Mouse (Mus musculus) heart, adult 18-20 months (tissue): Measurements from ENCODE around the gene Snx19. TPM values are rescaled to one million over a fixed set of nuclear protein-coding genes. Genes with fewer than 3 reads are reported as not detected.

ENCODE experiments used
- DNase-seq, 2 experiments: peaks; one replicate each; pipeline ENCODE4 v3.0.0; 2021 to 2022; ENCODE audit warnings: mixed read lengths in 1 of 2
- long read RNA-seq, 2 experiments: library from polyadenylated mRNA; stranded (forward); transcript quantifications; one replicate each; pipeline ENCODE4 v2.0.0; 2021
- total RNA-seq, 2 experiments: library from RNA; stranded (reverse); gene quantifications; 2 replicates each; pipeline ENCODE4 v1.2.3; 2021

Snx19 gene
- total RNA-seq, result 10 to 100 TPM; 23.0 to 27.9 TPM
- long read RNA-seq, experiment 1, full-length matches to known transcripts, result 3 of 27 reads
- long read RNA-seq, experiment 1, partial matches to known transcripts, result 0 of 27 reads
- long read RNA-seq, experiment 1, other reads (novel, unspliced or antisense), result 24 of 27 reads
- long read RNA-seq, experiment 2, full-length matches to known transcripts, result 1 of 19 reads
- long read RNA-seq, experiment 2, partial matches to known transcripts, result 0 of 19 reads
- long read RNA-seq, experiment 2, other reads (novel, unspliced or antisense), result 18 of 19 reads

DNA sequence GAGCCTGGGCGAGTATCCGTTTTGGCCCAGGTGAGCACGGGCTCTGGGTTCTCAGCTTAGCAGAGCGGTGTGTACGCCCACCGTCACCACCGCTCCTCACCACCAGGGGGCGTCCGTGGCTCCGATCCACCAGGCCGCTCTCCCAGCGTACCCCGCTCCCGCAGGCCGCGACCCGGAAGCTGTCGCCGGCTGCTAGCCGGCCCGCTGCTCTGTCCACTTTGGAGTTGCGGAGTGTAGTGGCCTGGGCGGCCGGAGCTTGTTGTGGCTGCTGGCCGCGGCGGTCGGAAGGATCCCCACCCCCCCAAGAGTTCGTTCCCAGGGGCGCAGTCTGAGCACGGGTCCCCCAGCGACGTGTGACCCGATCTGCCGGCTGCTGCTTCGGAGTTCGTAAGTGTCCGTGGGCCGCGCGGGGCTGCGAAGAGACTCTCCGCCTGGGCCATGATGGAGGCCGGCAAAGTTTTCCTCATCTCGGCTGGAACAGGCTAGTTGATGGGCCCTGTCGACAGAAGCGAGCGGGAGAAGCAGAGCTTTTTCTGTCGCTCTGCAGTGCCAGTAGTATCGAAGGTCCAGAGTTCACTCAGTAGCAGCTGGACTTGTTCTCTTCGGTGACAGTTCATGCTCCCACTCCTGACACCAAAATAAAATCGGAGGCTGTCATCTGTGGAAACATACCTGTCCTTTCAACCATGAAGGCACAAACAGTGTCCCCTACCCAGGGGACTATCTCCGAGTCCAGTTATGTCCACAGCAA lies at the start of gene Snx19:
Gene Snx19, plus strand, starts transcription at position 227 of the 751 bp plus-strand sequence.
- peak; percentile 92 to 97 for DNase-seq

DNA sequence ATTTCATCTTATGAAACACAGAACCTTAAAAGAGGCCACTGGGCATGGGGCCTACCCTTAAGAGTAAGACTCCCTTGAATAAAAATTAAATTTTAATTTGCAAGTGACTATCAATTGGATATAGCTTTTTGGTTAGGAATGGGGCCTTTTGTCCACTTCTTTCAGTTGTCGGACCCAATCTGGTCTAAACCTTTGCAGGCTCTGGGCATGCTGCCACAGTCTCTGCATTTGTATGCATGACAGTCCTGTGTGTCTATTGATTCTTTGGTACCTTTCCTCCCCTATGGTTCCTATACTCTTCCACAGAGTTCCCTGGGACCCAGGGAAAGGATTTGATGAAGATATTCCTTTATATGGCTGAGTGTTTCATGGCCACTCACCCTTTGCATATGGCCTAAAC lies 26.1 kb upstream of the Snx19 start:
- DNase-seq, result no peak

DNA sequence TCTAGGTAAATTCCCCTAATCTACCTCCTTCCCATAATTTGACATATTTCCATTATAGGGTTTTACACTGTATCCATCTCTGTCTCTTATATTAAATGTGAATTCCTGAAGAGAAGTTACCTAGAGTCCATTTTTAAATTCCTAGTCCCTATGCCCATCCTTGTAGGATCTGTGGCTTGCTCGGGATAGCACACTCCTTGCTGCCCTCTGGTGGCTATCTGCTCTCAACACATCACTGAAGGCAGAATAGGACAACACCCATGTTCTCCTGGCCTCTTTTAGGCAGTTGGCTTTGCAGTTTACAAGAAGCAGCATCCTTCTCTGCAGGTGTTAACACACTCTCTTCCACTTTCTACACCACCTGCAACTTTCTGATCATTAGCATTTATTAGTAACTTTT lies 4.0 kb upstream of the Snx19 start:
- DNase-seq, result peak; percentile 36 to 63

DNA sequence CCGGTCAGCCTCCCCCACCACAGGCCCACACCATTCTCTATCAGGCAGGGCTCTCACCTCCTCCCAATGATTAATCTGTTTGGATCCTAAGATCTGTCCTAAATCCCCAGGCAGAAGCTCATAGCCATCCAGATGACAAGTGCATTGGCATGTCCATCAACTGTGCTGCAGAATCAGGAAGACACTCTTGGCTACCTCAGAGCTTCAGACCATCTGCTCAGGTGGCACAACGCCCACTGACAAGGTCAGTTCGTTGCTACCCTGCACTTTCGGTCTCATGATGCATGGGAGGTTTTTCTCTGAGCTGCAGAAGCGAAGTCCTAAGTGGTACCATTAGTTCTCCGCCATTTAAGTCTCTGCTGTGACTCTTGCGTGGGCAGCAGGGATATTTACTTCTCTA lies 1.7 kb upstream of the Snx19 start:
- no peak for DNase-seq

DNA sequence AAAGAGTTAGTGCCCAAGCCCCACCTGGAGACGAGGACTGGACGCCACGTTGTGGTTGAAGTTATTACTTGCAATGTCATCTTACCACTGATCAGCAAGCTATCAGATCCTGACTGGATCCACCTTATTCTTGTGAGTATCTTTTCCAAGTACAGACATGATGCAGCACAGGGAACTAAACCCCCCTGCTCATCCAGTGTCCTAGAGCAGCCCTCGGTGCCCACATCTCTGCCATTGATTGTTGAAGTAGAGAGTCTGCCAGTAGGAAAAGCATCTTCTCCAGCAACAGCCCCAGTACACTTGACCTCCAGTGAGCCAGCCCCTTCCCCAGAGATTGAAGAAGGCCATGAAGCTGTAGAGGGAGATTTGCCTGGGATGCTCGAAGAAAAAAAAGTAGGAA lies 1.3 kb downstream of the Snx19 start:
- no peak for DNase-seq

DNA sequence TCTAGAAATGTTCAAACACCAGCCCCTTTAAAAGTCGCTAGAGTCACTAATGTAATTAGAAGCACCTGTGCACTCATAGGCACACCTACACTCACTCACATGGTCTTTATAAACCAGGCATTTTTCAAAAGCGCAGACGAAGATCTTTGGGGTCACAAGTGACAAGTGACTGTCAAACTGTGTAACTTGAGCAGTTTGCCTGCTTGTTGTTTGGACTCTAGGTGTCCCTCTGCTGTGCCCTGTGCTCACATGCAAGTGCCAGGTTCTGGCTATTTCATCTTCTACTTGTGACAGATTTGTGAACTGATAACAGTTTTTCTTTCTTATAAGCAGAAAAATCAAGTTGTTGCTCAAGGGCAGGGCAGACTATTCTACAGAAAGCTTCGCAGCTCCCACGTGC lies 3.5 kb downstream of the Snx19 start:
- no peak for DNase-seq

DNA sequence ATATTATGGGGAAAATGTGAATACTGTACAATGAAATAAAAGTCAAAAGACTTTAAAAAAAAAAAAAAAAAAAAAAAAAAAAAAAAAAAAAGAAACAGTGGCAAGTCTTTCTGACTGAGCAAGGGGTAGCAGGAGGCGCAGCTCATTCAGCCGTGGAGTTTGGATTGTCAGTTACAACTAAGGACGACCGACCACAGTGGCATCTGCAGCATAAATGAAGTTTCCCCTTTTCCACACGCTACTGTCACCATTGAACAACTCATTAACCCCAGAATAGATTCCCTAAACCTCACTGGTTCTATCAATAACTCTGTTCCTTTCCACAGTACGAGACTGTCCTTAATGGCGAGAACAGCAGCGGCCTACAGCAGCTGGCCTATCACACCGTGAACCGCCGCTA lies 5.0 kb downstream of the Snx19 start:
- no peak for DNase-seq

DNA sequence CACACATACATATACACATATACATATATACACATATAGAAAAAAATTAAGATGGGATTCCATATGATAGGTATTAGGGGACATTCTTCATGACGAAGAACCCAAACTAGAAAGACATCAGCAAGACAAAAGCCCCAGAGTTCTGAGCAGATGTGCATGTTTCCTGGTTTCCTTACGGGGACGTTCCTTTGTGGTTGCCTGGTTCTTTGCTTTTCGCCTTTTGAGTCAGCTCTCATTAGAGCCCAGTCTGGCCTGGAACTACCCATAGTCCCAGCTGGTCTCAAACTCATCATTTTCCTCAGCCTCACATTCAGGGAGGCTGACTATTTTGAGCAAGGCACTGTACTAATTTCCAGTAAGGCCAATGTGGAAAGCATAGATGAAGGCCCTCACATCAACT lies 7.0 kb downstream of the Snx19 start:
- no peak for DNase-seq

DNA sequence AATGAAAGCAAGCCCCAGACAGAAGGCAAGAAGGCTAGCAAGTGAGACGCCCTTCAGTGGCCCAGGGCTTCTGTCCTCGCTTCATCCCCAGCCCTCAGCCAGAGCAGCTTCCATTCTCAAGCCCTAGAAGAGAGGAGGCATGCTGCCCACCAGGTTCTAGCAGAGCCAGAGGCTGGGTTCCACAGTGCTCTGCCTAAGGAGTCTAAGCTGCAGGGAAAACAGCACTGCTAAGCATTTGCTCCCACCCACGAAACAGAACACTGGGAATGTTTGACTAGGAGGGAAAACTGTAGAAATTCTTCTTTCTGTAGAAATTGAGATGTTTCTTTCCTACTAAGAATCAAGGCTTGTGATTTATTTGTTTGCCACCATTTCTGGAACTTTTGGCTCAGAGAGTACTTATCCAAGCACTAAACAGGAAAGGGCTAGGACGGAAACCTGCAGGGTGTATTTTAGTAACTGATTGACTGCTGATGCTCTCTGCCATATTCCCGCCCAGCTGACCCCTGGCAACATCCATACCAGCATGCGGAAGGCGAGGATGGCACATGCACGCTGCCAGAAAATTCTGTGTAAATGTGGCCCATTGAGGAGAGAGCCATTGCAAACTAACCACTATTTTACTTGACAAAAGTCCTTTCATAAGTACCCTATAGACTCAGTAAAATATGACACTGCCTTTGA lies 9.1 kb downstream of the Snx19 start:
- DNase-seq, result no peak

DNA sequence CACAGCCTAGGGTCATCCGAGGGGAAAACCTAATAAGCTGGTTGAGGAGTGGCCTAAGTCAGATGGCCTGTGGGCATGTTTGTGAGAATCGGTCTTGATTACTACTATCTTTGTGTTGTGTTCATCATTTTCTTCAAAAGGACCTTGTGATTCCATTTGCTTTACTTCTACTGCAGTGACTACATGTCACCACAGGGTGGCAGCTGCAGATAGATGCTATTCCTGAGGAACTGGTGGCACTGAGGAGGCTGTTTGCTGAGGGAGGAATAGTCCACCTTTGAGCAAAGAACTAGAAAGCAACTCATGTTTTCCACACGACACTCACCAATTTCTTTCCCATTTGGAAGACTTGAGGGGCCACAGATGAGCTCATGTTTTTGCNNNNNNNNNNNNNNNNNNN lies 11.6 kb downstream of the Snx19 start:
- DNase-seq, result peak; percentile 28 to 49

DNA sequence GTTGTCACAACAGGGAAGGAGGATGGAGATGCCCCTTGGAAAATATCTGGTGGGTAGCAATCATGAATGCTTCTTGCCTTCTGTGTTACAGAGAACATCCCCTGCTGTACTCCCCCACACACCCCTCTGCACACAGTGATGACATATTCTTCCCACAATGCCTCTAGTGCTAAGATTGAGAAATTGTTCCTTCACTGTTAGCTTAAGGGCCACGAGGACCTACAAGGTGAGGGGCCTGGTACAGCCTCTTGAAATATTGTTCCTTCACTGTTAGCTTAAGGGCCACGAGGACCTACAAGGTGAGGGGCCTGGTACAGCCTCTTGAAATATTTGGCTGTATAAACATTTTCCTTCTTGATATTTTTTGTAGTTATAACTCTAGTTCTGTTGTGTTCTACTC lies 14.9 kb downstream of the Snx19 start:
- DNase-seq, result no peak

DNA sequence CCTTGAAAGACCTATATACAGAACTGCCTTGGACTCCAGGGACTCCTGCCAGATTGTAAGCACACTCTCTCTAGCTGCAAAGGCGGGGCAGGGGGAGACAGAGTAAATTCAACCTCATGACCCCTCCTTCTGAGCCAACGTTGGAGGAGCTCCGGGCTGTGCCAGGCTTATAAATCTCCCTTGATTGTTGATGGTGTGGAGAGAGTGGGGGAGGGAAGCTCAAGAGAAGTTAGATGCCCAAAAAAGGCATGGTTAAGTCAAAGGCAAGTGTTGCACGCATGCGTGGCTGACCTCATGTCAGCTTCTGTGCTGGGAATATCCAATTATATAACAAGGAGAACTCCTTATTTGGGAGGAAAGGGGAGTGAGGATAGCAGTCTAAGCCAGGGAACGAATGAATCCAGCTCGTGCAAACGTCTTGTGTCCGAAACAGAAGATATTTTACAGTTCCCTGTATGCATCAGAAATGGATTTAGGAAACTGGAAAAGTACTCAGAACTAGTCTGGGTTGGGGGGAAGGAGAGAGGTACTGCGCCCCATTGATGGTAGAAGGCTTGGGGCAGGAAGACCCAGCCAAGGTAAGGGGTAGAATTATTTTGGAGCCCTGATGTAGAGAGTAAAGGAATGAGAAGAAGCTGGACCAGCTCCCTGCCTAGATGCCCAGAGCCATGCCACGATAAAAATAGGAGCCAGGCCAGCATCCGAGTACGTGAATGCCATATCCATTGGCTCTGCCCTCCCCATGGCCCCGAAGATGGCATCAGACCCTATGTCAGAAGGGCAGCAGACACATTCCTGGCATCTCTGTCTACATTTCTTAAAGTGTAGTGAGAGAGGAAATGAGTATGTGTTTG lies 18.6 kb downstream of the Snx19 start:
- DNase-seq, result peak; percentile 68 to 86

DNA sequence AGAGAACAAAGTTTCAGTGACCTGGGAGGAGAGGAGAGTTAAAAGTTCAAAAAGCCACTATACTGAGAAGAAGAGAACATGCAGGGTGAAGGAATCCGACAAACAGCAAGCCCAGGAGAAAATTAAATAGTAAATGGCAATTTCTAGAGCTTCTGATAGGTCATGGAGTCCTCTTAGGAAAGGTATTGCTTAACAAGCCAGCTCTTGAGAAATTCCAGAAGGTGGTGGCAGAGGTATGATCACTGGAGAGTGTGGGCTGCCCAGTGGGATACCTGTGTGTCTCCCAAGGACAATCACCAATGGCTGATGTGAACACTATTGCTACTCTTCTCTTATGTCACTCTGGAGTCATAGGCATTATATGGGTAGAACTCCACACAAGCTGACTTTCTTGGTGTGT lies 19.2 kb downstream of the Snx19 start:
- DNase-seq, result no peak

DNA sequence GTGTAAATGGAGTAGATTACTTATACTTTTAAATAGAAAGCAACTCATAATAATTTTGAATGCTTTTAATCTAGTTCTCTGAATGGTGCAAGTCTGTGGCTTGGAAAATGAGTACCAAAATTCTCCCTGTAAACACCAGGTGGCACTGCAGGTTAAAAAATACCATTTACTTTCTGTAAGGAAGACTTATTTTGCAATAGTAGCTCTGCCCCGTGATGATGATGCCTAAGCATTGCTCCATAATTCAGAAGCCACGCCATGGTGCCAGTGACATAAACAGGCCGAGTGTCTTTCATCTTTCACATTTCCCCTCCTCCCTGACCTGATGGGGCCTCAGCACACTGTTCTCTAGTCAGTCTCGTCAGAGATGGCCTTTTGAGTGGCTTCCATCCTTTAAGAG lies 21.6 kb downstream of the Snx19 start:
- peak; percentile 45 to 66 for DNase-seq

DNA sequence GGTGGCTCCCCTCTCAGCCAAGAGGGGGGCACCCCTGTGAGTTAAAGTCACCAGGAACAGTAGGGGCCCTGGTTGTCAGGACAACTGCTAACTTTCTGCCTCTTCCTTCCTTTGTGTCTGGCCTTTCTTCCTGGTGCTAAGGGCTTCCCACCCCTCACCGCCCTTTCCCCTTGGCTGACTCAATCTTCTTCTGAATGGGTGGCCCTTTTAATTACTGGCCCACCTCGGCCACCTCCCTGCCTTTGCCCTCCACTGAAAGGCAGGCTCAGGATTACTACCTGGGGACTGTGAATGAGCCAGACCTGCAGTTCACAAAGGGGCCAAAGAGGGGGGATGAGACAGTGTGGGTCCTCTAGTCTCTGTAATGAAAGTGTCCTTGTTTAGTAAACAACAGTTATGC lies 23.0 kb downstream of the Snx19 start:
- DNase-seq, result no peak

DNA sequence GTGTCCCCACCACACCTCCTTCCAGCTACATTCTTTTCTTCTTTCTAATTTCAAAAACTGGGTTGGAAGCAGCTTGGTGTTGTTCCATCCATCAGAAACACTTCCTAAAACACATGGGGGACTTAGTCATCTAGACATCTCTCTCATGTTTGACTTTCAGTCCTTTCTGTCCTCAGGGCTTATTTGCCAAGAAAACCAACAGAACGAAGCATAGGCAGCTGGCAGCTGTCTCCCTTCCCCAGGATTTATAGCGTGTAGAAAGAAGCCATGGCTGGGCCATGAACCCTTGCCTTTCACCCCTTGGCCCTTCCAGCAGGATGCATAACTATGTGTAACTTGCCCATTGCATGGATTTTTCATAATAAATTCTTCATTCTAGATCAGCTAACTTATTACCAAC lies 23.9 kb downstream of the Snx19 start:
- no peak for DNase-seq

DNA sequence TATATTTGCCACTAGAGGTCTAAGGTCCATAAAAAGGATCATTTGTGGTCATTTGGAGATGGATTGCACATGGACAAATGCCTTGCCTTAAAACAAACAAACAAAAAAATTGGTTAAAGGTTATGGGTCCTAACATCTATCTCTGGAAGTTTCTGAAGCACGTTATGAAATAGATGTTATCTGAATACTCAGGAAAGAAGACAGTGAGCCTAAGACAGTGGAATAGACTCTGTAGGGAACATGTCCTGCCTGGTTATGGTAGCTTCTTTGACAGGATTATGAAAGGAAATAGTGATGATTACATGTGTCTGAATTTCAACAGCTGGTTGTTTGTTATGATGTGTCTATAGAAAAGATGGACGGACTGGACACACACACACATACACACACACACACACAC lies 27.6 kb downstream of the Snx19 start:
- no peak for DNase-seq

DNA sequence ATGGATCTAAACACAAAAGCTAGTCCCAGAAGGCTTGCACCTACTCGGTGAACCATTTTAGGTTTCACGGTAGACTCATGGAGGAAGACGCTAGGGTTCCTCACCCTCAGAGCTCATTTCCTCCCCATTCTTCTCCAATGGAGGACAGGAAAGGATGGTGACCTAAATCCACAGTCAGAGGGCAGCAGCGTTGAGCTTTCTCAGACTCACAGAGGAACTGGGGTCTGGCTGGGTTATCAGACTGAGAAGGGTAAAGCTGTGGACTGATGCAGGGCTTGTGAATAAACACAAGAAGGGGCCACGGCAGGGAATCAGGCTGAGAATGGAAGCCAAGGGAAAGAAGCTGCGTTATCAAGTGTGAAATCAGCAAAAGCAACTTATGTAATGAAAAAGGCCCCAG lies 29.3 kb downstream of the Snx19 start:
- peak in 1 of 2 experiments; percentile 22 for DNase-seq

DNA sequence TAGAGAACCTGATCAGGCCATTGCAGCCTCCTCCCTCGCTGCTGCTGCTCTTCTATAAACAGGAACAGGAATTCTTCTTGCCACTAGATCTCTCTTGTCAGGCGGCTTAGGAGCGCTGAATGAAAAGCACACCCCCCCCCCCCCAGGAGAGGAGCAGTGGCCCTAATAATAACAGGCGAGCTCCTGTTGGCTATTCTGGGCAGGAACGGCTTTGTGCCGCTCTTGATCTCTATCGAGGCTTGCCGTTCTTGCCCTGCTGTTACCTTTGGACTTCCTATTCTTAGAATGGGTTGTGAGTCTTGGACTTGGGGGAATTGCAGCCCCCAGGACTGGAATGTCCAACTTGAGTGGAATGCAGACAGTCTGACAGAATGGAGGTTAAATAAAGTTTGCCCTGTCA lies 33.6 kb downstream of the Snx19 start:
- peak; percentile 32 to 34 for DNase-seq

DNA sequence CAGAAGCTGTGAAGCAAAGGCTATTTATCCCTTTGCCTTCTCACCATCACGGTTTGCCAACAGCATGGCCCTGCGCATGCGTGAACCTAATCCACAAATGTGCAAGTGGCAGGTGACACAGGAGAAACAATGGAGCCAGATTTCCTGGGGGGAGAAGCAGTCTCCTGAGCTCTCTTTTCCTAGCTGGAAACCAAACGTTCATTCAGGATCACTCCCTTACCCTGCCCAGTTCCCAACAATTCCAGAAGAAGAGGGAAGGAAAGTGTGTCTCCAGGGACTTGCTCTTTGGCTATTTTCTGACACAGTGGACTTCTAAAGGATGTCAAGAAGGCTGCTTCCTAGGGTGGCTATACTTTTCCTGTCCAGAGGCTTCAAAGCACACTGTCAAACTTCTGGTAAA lies 37.8 kb downstream of the Snx19 start:
- peak; percentile 30 to 71 for DNase-seq

DNA sequence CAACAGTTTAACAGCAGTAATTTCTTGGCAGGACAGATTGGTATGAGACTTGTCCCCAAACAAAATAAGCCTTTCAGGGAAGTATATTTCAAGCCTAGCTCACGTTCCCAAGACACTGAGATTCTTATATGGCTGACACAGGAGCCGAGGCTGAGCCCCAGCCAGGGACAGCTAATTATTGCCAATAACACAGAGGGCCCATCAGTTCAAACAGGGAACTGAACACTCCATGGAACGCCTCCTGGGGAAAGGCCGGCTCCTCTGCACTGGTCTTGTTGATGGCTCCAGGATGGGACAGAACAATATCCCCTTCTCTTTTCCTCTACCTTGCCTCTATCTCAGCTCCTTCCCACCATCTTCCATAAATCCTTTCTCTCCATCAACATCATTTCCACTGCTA lies 53.1 kb downstream of the Snx19 start:
- DNase-seq, result no peak

DNA sequence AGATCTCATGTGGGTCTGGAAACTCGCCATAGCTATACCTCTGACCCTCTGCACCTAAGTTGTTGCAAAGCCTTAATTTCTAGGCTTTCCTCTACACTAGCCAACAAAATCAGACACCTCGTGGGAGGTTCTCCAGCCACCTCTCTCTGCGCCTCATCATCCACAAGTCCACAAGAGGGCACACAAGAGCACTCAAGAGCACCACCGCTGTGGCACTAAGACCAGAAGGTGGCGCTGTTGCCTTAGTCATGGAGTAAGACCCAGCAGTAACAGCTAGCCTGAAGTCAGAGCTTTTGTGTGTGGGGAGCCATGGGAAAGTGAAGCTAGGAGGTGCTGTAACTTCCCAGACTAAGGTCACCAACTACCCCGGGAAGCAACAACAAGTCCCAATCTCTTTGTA lies 53.6 kb downstream of the Snx19 start:
- peak; percentile 92 to 97 for DNase-seq

DNA sequence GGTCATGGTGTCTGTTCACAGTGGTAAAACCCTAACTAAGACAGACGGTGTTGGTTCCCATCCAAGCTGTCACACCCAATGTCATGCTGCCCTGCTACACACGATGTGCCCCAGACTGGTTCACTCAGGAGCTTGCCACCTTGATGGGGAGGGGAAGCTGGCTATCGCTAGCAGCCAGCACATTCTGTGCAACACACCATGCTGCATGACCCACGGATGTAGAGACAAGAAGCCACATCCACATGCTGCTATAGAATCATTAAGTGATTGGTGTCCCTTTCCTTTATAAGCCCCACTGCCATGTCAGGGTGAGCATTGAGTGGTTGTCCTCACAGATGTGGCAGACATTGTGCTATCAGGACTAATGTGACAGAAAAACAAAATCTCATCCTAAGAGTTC lies 55.2 kb downstream of the Snx19 start:
- DNase-seq, result no peak
